8 mouse cellular contexts compared by ENCODE assay signal in the genomic region with DNA sequence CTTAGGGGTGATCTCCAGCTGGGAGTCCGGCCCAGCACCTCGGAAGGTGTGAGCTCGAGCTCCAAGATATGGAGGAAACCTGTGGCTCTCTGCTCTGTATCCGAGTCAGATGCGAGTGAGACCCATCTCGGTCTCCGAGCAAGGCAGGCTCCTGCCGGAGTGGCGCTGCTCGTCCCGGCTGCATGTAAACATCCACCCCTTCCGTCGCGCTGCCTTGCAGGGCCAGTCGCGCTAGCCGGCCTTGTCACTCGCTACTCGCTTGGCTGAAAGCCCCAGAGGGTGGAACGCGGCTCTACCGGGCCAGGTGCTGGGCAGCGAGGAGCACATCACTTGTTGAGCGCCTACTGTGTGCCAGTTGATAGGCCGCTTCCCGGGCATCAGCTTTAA. TPM values are rescaled to one million over a fixed set of nuclear protein-coding genes. Genes with fewer than 3 reads are reported as not detected.
DNase-seq lines count a peak whose midpoint lies in the region; ATAC-seq lines count a peak whose summit lies in the region.

No protein-coding gene starts in this region.

- H3K27ac ChIP-seq in hindbrain, embryonic 16.5 days (ENCODE audit: low read depth, low read length), result peak overlapping the region; percentile 91

- peak; percentile 82 for ATAC-seq in hindbrain, embryonic 16.5 days

- H3K27me3 ChIP-seq in hindbrain, embryonic 16.5 days (replicated peaks; ENCODE audit: control insufficient read depth, insufficient read depth, low read length), result no peaks in the 10 kb centered on the region
- peaks cover 8% of the 10 kb centered on the region for H3K27me3 ChIP-seq in megakaryocyte, embryonic 14.5 days (replicated peaks)

- H3K4me3 ChIP-seq in hindbrain, embryonic 16.5 days (ENCODE audit: low read length), result peak overlapping the region; percentile 83
- peak overlapping the region; percentile 99 for H3K4me3 ChIP-seq in megakaryocyte, embryonic 14.5 days (replicated peaks)

- peak; percentile 76 for DNase-seq in R1 (ENCODE audit: low read depth, low spot score)
- DNase-seq in cerebellum, postnatal 25 days, result peak; percentile 65 to 74
- peak; percentile 65 to 77 for DNase-seq in gastrocnemius, adult 8-10 months (ENCODE audit: low spot score in 2 of 2)
- DNase-seq in left cerebral cortex, postnatal 14 days (ENCODE audit: low spot score in 2 of 2), result peak; percentile 58 to 63
- DNase-seq in right cerebral cortex, postnatal 10 days (ENCODE audit: low spot score in 2 of 2), result peak; percentile 77 to 81
- peak; percentile 75 for DNase-seq in urinary bladder, adult 2 months (ENCODE audit: low spot score)

- H3K9ac ChIP-seq in hindbrain, embryonic 16.5 days (ENCODE audit: low read depth, low read length), result peak overlapping the region; percentile 86

- H3K36me3 ChIP-seq in hindbrain, embryonic 16.5 days (ENCODE audit: control insufficient read depth, insufficient read depth, low read length), result no peaks in the 10 kb centered on the region
- peaks cover 29% of the 10 kb centered on the region for H3K36me3 ChIP-seq in megakaryocyte, embryonic 14.5 days (replicated peaks; ENCODE audit: low read length)

- peaks cover 7% of the 10 kb centered on the region; the same call in 1 of the 2 replicates for H3K4me1 ChIP-seq in hindbrain, embryonic 16.5 days (ENCODE audit: control insufficient read depth, insufficient read depth, low read depth, low read length)
- H3K4me1 ChIP-seq in megakaryocyte, embryonic 14.5 days, result peaks cover 41% of the 10 kb centered on the region

- no peaks in the 10 kb centered on the region for H3K9me3 ChIP-seq in hindbrain, embryonic 16.5 days (ENCODE audit: control insufficient read depth, low read length)
- no peaks in the 10 kb centered on the region for H3K9me3 ChIP-seq in megakaryocyte, embryonic 14.5 days

- WGBS in hindbrain, embryonic 16.5 days, result 0% methylated on average over 26 of the region's 26 CpGs

- intact Hi-C loops in left cerebral cortex, postnatal 14 days (cut with DNase I), result loop anchor here (5.0 kb wide), 1 partner anchor 784 kb away; no protein-coding TSS in a partner anchor

- peak overlapping the region; percentile 94 for H3K4me2 ChIP-seq in hindbrain, embryonic 16.5 days (ENCODE audit: low read length)

RNA-seq across cellular contexts. Expression of gene Plpp3, which starts 1.0 kb away (rescaled TPM):
- 10 to 100 TPM; 26.5 to 55.1 (median 45.2) TPM for total RNA-seq in gastrocnemius, adult 8-10 months (2022)
- 114 and 122 TPM in 2 replicates for polyA plus RNA-seq in hindbrain, embryonic 16.5 days (2015; fragmentation: Nextera tagmentation; extraction: Ambion mirVana)
- 100 to 1,000 TPM; 136 to 166 TPM for total RNA-seq in left cerebral cortex, postnatal 14 days (2021)
- polyA plus RNA-seq in megakaryocyte, embryonic 14.5 days (2012; ENCODE audit: insufficient read depth, low replicate concordance), result 4.2 and 6.9 TPM in 2 replicates
- polyA plus RNA-seq in urinary bladder, adult 2 months (2012; rRNA removed), result 165 and 174 TPM in 2 replicates

RNA-seq across cellular contexts. Expression of gene Prkaa2, which starts 48.5 kb away (rescaled TPM):
- total RNA-seq in gastrocnemius, adult 8-10 months (2022), result 100 to 1,000 TPM; 137 to 175 (median 164) TPM
- polyA plus RNA-seq in hindbrain, embryonic 16.5 days (2015; fragmentation: Nextera tagmentation; extraction: Ambion mirVana), result 13.5 and 15.1 TPM in 2 replicates
- total RNA-seq in left cerebral cortex, postnatal 14 days (2021), result 10 to 100 TPM; 33.2 to 33.6 TPM
- polyA plus RNA-seq in megakaryocyte, embryonic 14.5 days (2012; ENCODE audit: insufficient read depth, low replicate concordance), result 0.02 and 0.27 TPM in 2 replicates
- polyA plus RNA-seq in urinary bladder, adult 2 months (2012; rRNA removed), result 18.4 and 21.2 TPM in 2 replicates

Comparison
In these comparisons a context has a peak if more than half of its experiments do, and no peak if none do; other contexts are left out.
1. Peak in every context shown above with its lines: DNase-seq, ATAC-seq, H3K4me3 ChIP-seq and H3K27ac ChIP-seq.
2. RNA of gene Plpp3, which starts 1.0 kb away (polyA plus RNA-seq): 165 to 174 TPM in urinary bladder, adult 2 months and 114 to 122 TPM in hindbrain, embryonic 16.5 days; 4.2 to 6.9 TPM in megakaryocyte, embryonic 14.5 days; every median in the first group is over 10 times any median in the second.
3. RNA of gene Prkaa2, which starts 48.5 kb away (polyA plus RNA-seq): 18.4 to 21.2 TPM in urinary bladder, adult 2 months and 13.5 to 15.1 TPM in hindbrain, embryonic 16.5 days; 0.02 to 0.27 TPM in megakaryocyte, embryonic 14.5 days; every median in the first group is over 10 times any median in the second.